Mouse (Mus musculus): ENCODE results near the gene Slc25a26. TPM values are rescaled to one million over a fixed set of nuclear protein-coding genes. Genes with fewer than 3 reads are reported as not detected.

Slc25a26 gene
- polyA plus RNA-seq, 1 experiment from 2014 or later: 8.6 TPM

GRCm38 (mm10) chr6:94601811-94602210 is 101.7 kb downstream of the Slc25a26 start:
- no peaks in the 10 kb centered on the region for H3K27me3 ChIP-seq (replicated peaks; ENCODE audit: control insufficient read depth, insufficient read depth, low read length)
- no peaks in the 10 kb centered on the region for H3K36me3 ChIP-seq (ENCODE audit: control insufficient read depth, insufficient read depth)
- H3K4me2 ChIP-seq (ENCODE audit: low read length): no peak overlapping the region
- H3K4me3 ChIP-seq (replicated peaks; ENCODE audit: low read length): no peak overlapping the region
- 72% methylated on average over 5 of the region's 5 CpGs for WGBS
- no peaks in the 10 kb centered on the region for H3K9me3 ChIP-seq (ENCODE audit: control insufficient read depth, low read length)
- H3K27ac ChIP-seq (ENCODE audit: low read length): no peak overlapping the region
- no peak overlapping the region for H3K9ac ChIP-seq (replicated peaks; ENCODE audit: low read depth, low read length)
- H3K4me1 ChIP-seq (replicated peaks; ENCODE audit: control insufficient read depth, insufficient read depth, low read length): no peaks in the 10 kb centered on the region
- ATAC-seq: no peak

- no peaks in the 10 kb centered on the region for H3K4me1 ChIP-seq (replicated peaks; ENCODE audit: control insufficient read depth, insufficient read depth, low read length)
- H3K4me2 ChIP-seq (ENCODE audit: low read length): no peak overlapping the region
- no peak overlapping the region for H3K4me3 ChIP-seq (replicated peaks; ENCODE audit: low read length)
- no peak overlapping the region for H3K27ac ChIP-seq (ENCODE audit: low read length)
- H3K9ac ChIP-seq (replicated peaks; ENCODE audit: low read depth, low read length): no peak overlapping the region
- H3K9me3 ChIP-seq (ENCODE audit: control insufficient read depth, low read length): no peaks in the 10 kb centered on the region
- no peak for ATAC-seq
- WGBS: 48% methylated on average over 3 of the region's 3 CpGs
- H3K36me3 ChIP-seq (ENCODE audit: control insufficient read depth, insufficient read depth): no peaks in the 10 kb centered on the region
- H3K27me3 ChIP-seq (replicated peaks; ENCODE audit: control insufficient read depth, insufficient read depth, low read length): no peaks in the 10 kb centered on the region
These were observed 103.9 kb downstream of the Slc25a26 start for GRCm38 (mm10) chr6:94604072-94604471.

- Histone ChIP-seq H3K36me3 (ENCODE audit: control insufficient read depth, insufficient read depth) (no peaks in the 10 kb centered on the region), H3K4me1 (replicated peaks; ENCODE audit: control insufficient read depth, insufficient read depth, low read length) (no peaks in the 10 kb centered on the region), H3K27me3 (replicated peaks; ENCODE audit: control insufficient read depth, insufficient read depth, low read length) (no peaks in the 10 kb centered on the region), H3K9ac (replicated peaks; ENCODE audit: low read depth, low read length) (no peak overlapping the region), H3K9me3 (ENCODE audit: control insufficient read depth, low read length) (no peaks in the 10 kb centered on the region), H3K4me3 (replicated peaks; ENCODE audit: low read length) (no peak overlapping the region), H3K27ac (ENCODE audit: low read length) (no peak overlapping the region), H3K4me2 (ENCODE audit: low read length) (no peak overlapping the region)
- WGBS: 90% methylated on average over 2 of the region's 2 CpGs
- ATAC-seq: no peak
These were observed 104.4 kb downstream of the Slc25a26 start for GRCm38 (mm10) chr6:94604546-94604945.

GRCm38 (mm10) chr6:94613235-94613895 is 113.2 kb downstream of the Slc25a26 start:
- no peak overlapping the region for H3K27ac ChIP-seq (ENCODE audit: low read length)
- WGBS: 69% methylated on average over 6 of the region's 6 CpGs
- H3K36me3 ChIP-seq (ENCODE audit: control insufficient read depth, insufficient read depth): no peaks in the 10 kb centered on the region; the same call in 1 of the 2 replicates

GRCm38 (mm10) chr6:94614346-94614745 is 114.2 kb downstream of the Slc25a26 start:
- no peak for ATAC-seq
- no peak overlapping the region for H3K4me3 ChIP-seq (replicated peaks; ENCODE audit: low read length)
- no peaks in the 10 kb centered on the region; the same call in 1 of the 2 replicates for H3K36me3 ChIP-seq (ENCODE audit: control insufficient read depth, insufficient read depth)
- H3K27me3 ChIP-seq (replicated peaks; ENCODE audit: control insufficient read depth, insufficient read depth, low read length): no peaks in the 10 kb centered on the region
- no peak overlapping the region for H3K9ac ChIP-seq (replicated peaks; ENCODE audit: low read depth, low read length)
- H3K4me2 ChIP-seq (ENCODE audit: low read length): no peak overlapping the region
- no peak overlapping the region for H3K27ac ChIP-seq (ENCODE audit: low read length)
- 92% methylated on average over 6 of the region's 6 CpGs for WGBS
- no peaks in the 10 kb centered on the region for H3K9me3 ChIP-seq (ENCODE audit: control insufficient read depth, low read length)
- H3K4me1 ChIP-seq (replicated peaks; ENCODE audit: control insufficient read depth, insufficient read depth, low read length): peaks cover 5% of the 10 kb centered on the region

More at GRCm38 (mm10) chr6:94613235-94613895, 113.2 kb downstream of the Slc25a26 start:
- Histone ChIP-seq H3K9me3 (ENCODE audit: control insufficient read depth, low read length) (no peaks in the 10 kb centered on the region), H3K4me1 (replicated peaks; ENCODE audit: control insufficient read depth, insufficient read depth, low read length) (peaks cover 5% of the 10 kb centered on the region), H3K4me3 (replicated peaks; ENCODE audit: low read length) (no peak overlapping the region), H3K27me3 (replicated peaks; ENCODE audit: control insufficient read depth, insufficient read depth, low read length) (no peaks in the 10 kb centered on the region), H3K9ac (replicated peaks; ENCODE audit: low read depth, low read length) (no peak overlapping the region), H3K4me2 (ENCODE audit: low read length) (no peak overlapping the region)
- ATAC-seq: no peak

- WGBS: 84% methylated on average over 4 of the region's 4 CpGs
- H3K4me1 ChIP-seq (replicated peaks; ENCODE audit: control insufficient read depth, insufficient read depth, low read length): peaks cover 5% of the 10 kb centered on the region
- no peak for ATAC-seq
- no peak overlapping the region for H3K4me2 ChIP-seq (ENCODE audit: low read length)
- H3K4me3 ChIP-seq (replicated peaks; ENCODE audit: low read length): no peak overlapping the region
- no peaks in the 10 kb centered on the region; the same call in 1 of the 2 replicates for H3K36me3 ChIP-seq (ENCODE audit: control insufficient read depth, insufficient read depth)
- H3K9me3 ChIP-seq (ENCODE audit: control insufficient read depth, low read length): no peaks in the 10 kb centered on the region
- no peaks in the 10 kb centered on the region for H3K27me3 ChIP-seq (replicated peaks; ENCODE audit: control insufficient read depth, insufficient read depth, low read length)
- H3K9ac ChIP-seq (replicated peaks; ENCODE audit: low read depth, low read length): no peak overlapping the region
- H3K27ac ChIP-seq (ENCODE audit: low read length): no peak overlapping the region
These were observed 115.8 kb downstream of the Slc25a26 start for GRCm38 (mm10) chr6:94615936-94616335.

- 85% methylated on average over 5 of the region's 5 CpGs for WGBS
- Histone ChIP-seq H3K4me3 (replicated peaks; ENCODE audit: low read length) (no peak overlapping the region), H3K4me2 (ENCODE audit: low read length) (no peak overlapping the region), H3K27me3 (replicated peaks; ENCODE audit: control insufficient read depth, insufficient read depth, low read length) (no peaks in the 10 kb centered on the region), H3K9me3 (ENCODE audit: control insufficient read depth, low read length) (no peaks in the 10 kb centered on the region), H3K36me3 (ENCODE audit: control insufficient read depth, insufficient read depth) (no peaks in the 10 kb centered on the region), H3K27ac (ENCODE audit: low read length) (no peak overlapping the region), H3K9ac (replicated peaks; ENCODE audit: low read depth, low read length) (no peak overlapping the region), H3K4me1 (replicated peaks; ENCODE audit: control insufficient read depth, insufficient read depth, low read length) (peaks cover 5% of the 10 kb centered on the region)
- no peak for ATAC-seq
These were observed 118.5 kb downstream of the Slc25a26 start for GRCm38 (mm10) chr6:94618671-94619070.

GRCm38 (mm10) chr6:94620287-94620686 is 120.2 kb downstream of the Slc25a26 start:
- Histone ChIP-seq H3K9ac (replicated peaks; ENCODE audit: low read depth, low read length) (no peak overlapping the region), H3K27me3 (replicated peaks; ENCODE audit: control insufficient read depth, insufficient read depth, low read length) (no peaks in the 10 kb centered on the region), H3K4me2 (ENCODE audit: low read length) (no peak overlapping the region), H3K4me3 (replicated peaks; ENCODE audit: low read length) (no peak overlapping the region), H3K4me1 (replicated peaks; ENCODE audit: control insufficient read depth, insufficient read depth, low read length) (peaks cover 5% of the 10 kb centered on the region), H3K9me3 (ENCODE audit: control insufficient read depth, low read length) (no peaks in the 10 kb centered on the region), H3K36me3 (ENCODE audit: control insufficient read depth, insufficient read depth) (no peaks in the 10 kb centered on the region), H3K27ac (ENCODE audit: low read length) (no peak overlapping the region)
- ATAC-seq: no peak
- WGBS: 61% methylated on average over 6 of the region's 6 CpGs

GRCm38 (mm10) chr6:94620801-94621301 is 120.7 kb downstream of the Slc25a26 start:
- H3K4me3 ChIP-seq (replicated peaks; ENCODE audit: low read length): no peak overlapping the region
- H3K4me2 ChIP-seq (ENCODE audit: low read length): no peak overlapping the region
- no peaks in the 10 kb centered on the region for H3K9me3 ChIP-seq (ENCODE audit: control insufficient read depth, low read length)
- H3K27ac ChIP-seq (ENCODE audit: low read length): no peak overlapping the region
- no peaks in the 10 kb centered on the region for H3K27me3 ChIP-seq (replicated peaks; ENCODE audit: control insufficient read depth, insufficient read depth, low read length)
- no peak overlapping the region for H3K9ac ChIP-seq (replicated peaks; ENCODE audit: low read depth, low read length)
- ATAC-seq: no peak
- peaks cover 5% of the 10 kb centered on the region for H3K4me1 ChIP-seq (replicated peaks; ENCODE audit: control insufficient read depth, insufficient read depth, low read length)
- H3K36me3 ChIP-seq (ENCODE audit: control insufficient read depth, insufficient read depth): no peaks in the 10 kb centered on the region
- 88% methylated on average over 9 of the region's 9 CpGs for WGBS
